Mouse (Mus musculus): ENCODE results near the gene Higd1a.

- TF ChIP-seq CTCF (IDR thresholded peaks at IDR 0.05; ENCODE audit: low read depth) (no peak), EP300 (IDR thresholded peaks at IDR 0.05; ENCODE audit: low read depth) (no peak)
Measured at GRCm38 (mm10) chr9:121868236-121868635, 10.1 kb upstream of the Higd1a start.
